Mouse (Mus musculus) cerebellum, postnatal 4 days (tissue): ENCODE measurements at regions not wholly inside any gene's neighbourhood (a gene's known extent, or its start where the extent isn't known, plus 50 kb on each side); places are given as distances from the start of the nearest gene placed in this dataset.

Source experiments
- DNase-seq, 2 experiments: peaks; one replicate each; pipeline ENCODE4 v3.0.0; 2022; ENCODE audit warnings: low spot score in 2 of 2, mixed read lengths in 1 of 2

DNA sequence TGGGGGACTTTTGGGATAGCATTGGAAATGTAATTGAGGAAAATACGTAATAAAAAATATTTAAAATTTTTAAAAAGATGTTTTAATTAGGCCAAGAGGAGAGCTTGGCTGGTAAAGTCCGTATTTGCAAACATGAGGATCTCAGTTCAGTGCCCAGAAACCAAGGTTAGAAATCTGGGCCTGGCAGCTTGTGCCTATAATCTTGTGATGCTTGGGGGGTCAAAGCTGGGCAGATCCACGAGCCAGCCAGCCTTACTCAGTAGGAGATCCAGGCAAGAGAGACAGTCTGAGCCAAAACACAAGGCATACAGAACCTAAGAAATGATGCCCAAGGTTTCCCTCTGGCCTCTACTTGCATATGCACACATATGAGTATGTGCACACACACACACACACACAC, 54.1 kb upstream of the Cxadr start:
- no peak for DNase-seq

- DNase-seq: no peak
These were observed 58.6 kb upstream of the Cxadr start for GRCm38 (mm10) chr16:78242678-78243077.

GRCm38 (mm10) chr16:78240152-78240551, 61.1 kb upstream of the Cxadr start:
- DNase-seq: no peak

GRCm38 (mm10) chr16:78238052-78238701, 63.1 kb upstream of the Cxadr start:
- DNase-seq: peak in 1 of 2 experiments; percentile 49

- DNase-seq: peak in 1 of 2 experiments; percentile 22
These were observed 63.6 kb upstream of the Cxadr start for GRCm38 (mm10) chr16:78237641-78238051.

- peak in 1 of 2 experiments; percentile 9 for DNase-seq
These were observed 64.3 kb upstream of the Cxadr start for GRCm38 (mm10) chr16:78236746-78237640.

DNA sequence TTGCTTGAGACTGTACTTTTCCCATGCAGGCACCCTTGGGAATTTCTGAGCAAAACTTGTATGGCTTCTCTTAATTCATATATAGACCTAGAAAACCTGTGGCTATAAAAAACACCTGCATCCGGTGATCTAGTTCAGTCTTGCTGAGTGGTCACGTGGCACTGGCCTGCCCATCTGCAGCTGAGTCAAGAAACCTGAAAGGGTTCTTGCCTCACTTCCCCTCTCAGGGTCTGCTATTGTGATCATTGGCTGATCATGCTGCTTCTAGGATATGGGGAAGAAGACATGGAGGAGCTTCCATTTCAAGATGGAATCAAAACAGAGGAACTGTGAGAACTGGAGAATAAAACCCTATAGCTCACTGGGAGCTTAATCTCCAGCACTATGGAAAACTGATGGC, 69.1 kb upstream of the Cxadr start:
- DNase-seq: no peak

- DNase-seq: no peak
These were observed 72.3 kb upstream of the Cxadr start for GRCm38 (mm10) chr16:78229013-78229412.

DNA sequence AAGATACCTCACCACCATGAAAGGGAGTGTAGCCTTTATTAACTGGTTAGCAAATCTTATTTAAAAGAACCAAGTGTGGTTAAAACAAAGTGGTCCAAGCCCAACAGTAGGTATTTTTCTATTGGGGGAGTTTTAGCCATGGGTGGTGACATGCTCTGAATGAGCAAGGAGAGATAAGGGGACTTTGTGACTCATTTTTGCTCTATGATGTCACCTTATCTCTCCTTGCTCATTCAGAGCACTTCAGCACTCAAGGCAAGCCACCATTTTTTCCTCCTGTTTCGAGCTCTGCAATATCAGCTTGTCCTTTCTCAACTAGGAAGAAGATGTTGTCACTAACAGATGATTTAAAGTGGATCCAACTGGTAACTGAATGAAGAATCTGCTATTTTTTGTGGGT, 78.9 kb upstream of the Cxadr start:
- no peak for DNase-seq

DNA sequence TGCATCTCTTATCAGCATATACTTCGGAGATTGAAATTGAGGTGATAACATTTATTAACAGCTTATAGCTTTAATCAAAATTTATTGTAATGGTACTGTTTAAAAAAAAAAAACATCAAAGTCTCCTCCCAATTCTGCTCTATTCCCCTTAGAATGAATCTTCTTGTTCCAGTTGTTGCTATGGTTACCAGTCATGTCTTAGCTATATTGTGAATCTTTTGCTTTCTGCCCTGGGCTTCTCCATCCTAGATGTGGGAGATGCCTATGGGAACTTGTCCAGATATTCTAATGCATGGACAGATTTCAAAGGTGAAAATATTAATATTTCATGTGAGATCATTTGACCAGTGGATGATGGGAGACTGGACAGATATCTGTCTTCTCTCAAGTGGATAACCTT, 79.5 kb upstream of the Cxadr start:
- DNase-seq: no peak

GRCm38 (mm10) chr16:78217633-78218032, 83.7 kb upstream of the Cxadr start:
- no peak for DNase-seq

DNA sequence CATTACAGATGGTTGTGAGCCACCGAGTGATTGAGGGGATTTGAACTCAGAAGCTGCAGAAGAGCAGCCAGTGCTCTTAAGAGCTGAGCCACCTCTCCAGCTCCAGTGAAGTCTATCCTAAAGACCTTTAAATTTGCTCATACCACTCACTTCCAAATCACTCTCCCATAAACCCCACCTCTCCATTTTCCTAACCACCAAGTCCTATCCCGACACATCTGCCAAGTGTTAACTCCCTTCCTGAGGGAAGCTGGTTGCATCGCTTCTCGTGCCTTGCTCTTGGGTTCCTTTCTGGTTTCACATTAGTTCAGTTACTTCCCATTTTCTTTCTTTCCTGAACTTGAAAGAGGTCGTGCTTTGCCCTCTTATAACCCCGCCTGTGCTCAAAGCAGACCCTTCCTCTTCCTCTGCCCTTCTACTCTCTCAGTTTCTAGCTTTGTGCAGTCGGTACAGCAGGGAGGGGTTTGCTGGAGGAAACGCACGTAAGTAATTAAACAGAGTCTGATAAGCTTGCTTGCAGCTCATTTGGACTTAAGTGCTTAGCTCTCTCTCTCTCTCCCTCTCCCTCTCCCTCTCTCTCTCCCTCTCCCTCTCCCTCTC, 84.4 kb upstream of the Cxadr start:
- DNase-seq: no peak

DNA sequence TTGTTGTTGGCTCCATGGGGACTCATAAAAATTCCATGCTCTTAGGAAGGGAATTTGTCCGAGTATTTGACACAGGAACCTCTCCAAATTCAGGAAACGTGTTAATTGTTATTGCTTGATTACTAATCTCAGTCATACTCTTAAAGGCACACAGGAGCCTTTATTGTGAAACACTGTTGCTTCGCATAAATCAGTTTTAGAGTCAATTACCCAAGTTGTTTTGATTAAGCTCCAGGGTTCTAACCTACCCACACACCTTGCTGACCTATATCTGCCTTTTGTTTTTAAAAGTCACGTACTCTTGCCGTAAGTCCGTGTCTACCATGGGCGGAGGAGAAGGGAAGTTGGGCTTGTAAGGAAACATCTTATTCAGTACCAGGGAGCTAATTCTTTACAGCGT, 89.6 kb upstream of the Cxadr start:
- DNase-seq: no peak

- DNase-seq: no peak
These were observed 93.0 kb upstream of the Cxadr start for GRCm38 (mm10) chr16:78208321-78208720.

GRCm38 (mm10) chr16:78204332-78204731, 97.0 kb upstream of the Cxadr start:
- DNase-seq: no peak

- DNase-seq: no peak
These were observed 101.1 kb upstream of the Cxadr start for GRCm38 (mm10) chr16:78200044-78200830.

DNA sequence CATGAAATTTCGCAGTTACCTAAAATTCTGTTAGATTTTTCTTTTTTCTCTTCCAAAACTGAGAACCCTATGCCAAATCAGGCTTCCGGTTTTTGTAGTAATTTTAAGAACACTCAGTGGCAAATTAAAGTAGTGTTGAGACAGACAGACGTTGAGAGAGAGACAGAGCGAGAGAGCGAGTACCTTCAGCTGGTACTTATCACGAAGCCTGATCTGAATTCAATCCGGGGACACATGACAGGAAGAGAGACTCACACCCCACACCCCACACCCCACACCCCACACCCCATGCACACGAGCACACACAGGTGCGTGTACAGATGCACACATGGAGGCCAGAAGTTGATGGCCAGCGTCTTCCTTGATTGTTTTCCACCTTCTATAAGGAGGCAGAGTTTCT, 102.0 kb upstream of the Cxadr start:
- no peak for DNase-seq

DNA sequence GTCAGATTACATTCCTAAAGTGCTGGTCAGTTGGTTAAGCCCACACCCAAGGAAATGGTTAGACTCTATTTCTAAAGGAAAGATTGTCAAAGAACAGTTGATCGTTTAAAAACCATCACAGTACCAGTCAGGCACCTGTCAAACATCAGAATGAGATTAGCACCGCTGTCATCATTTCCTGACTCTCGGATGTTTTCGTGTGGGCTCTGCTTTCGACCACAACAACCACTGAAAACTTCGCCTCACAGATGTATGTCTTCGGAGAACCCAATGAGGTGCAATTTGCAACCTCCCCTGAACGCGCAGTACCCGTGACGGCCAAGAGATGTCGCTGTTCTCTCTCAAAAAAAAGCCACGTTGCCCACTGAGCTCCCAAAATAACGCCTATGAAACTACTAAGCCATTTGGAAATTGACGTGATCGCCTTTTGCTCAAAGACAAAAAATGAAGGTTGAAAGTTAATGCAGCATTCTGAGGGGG, 102.6 kb upstream of the Cxadr start:
- peak; percentile 80 to 84 for DNase-seq

- peak; percentile 85 to 86 for DNase-seq
These were observed 103.9 kb upstream of the Cxadr start for GRCm38 (mm10) chr16:78197252-78197896.

- no peak for DNase-seq
These were observed 130.4 kb upstream of the Cxadr start for GRCm38 (mm10) chr16:78170627-78171605.
